Mouse (Mus musculus): ENCODE data around the gene Abcb8. TPM values are rescaled to one million over a fixed set of nuclear protein-coding genes. Genes with fewer than 3 reads are reported as not detected.

Gene Abcb8
- polyA plus RNA-seq, 1 experiment from 2014 or later = 34.1 TPM

DNA sequence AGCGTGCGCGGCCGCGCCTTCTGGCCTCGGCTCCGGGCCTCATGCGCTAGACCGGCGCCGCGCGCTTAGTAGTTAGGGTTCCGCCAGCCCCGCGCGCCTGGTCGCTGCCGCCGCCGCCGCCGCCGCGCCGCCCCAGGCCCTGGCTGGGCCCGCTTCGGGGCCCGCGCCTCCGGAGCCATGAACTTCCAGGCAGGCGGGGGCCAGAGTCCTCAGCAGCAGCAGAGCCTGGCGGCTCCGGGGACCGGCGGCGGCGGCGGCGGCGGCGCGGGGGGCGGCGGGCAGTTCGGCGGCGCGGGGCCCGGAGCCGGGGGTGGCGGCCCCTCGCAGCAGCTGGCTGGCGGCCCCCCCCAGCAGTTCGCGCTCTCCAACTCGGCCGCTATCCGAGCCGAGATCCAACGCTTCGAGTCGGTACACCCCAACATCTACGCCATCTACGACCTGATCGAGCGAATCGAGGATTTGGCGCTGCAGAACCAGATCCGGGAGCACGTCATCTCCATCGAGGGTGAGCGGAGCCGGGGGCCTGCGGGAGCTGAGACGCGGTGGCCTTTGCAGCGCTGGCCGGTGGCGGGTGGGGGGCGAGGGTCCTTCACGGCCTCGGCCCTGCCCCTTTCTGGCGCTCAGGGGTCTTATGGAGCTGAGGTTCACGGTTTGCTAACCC, 58.7 kb downstream of the Abcb8 start, which contains the start of gene Agap3:
TSS of gene Agap3 (plus strand) at position 148 of the 661 bp plus-strand sequence.
- WGBS = under 1% methylated on average over 40 of the region's 85 CpGs
- Histone ChIP-seq H3K9me3 (ENCODE audit: control insufficient read depth, low read length) (no peaks in the 10 kb centered on the region), H3K4me3 (ENCODE audit: low read depth, low read length) (peak within 1 kb of the TSS; percentile 98), H3K27ac (ENCODE audit: low read depth, low read length) (peak within 1 kb of the TSS; percentile 85), H3K4me2 (peak within 1 kb of the TSS; percentile 93), H3K27me3 (ENCODE audit: control insufficient read depth, insufficient read depth, low read length) (no peaks in the 10 kb centered on the region; the same call in 1 of the 2 replicates), H3K4me1 (ENCODE audit: control insufficient read depth, insufficient read depth, low read length) (peaks cover 41% of the 10 kb centered on the region), H3K9ac (ENCODE audit: low read length) (peak within 1 kb of the TSS; percentile 97), H3K36me3 (ENCODE audit: control insufficient read depth, insufficient read depth, low read length) (no peaks in the 10 kb centered on the region)
- peak; percentile 94 for DNase-seq (ENCODE audit: low spot score, missing footprints)
- ATAC-seq (ENCODE audit: low FRiP score) = peak; percentile 3; the same call in 1 of the 2 replicates

DNA sequence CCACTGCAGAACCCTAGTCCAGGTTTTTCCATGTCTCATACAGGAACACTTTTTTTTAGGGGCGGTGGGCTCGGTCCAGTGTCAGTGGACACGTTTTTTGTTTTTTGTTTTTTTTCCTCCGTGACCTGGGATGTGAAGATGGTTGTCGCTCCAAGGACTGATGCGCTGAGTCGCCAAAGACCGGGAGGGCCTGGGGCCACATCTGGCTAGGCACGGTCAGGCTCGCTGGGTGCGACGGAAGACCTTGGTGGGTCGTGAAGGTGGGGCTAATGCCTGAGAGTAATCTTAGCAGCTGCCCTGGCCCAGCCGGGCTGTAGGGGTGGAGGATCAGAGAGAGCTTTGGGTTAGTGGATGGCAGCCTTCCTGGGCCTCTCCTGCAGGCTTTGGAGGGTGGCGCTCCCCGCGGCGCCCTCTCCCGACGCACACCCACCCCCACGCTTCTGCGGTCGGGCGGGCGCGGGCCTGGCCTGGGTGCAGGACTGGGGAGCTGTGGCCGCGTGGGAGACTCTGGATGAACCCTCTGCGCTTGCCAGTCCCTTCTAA, 59.3 kb downstream of the Abcb8 start:
- Histone ChIP-seq H3K27me3 (ENCODE audit: control insufficient read depth, insufficient read depth, low read length) (no peaks in the 10 kb centered on the region; the same call in 1 of the 2 replicates), H3K4me2 (peak overlapping the region; percentile 93), H3K9me3 (ENCODE audit: control insufficient read depth, low read length) (no peaks in the 10 kb centered on the region), H3K4me1 (ENCODE audit: control insufficient read depth, insufficient read depth, low read length) (peaks cover 38% of the 10 kb centered on the region), H3K4me3 (ENCODE audit: low read depth, low read length) (peak overlapping the region; percentile 98), H3K27ac (ENCODE audit: low read depth, low read length) (peak overlapping the region; percentile 85), H3K36me3 (ENCODE audit: control insufficient read depth, insufficient read depth, low read length) (no peaks in the 10 kb centered on the region), H3K9ac (ENCODE audit: low read length) (peak overlapping the region; percentile 97)
- ATAC-seq (ENCODE audit: low FRiP score) (peak; percentile 20), DNase-seq (ENCODE audit: low spot score, missing footprints) (no peak)
- WGBS = 0% methylated on average over 28 of the region's 29 CpGs

DNA sequence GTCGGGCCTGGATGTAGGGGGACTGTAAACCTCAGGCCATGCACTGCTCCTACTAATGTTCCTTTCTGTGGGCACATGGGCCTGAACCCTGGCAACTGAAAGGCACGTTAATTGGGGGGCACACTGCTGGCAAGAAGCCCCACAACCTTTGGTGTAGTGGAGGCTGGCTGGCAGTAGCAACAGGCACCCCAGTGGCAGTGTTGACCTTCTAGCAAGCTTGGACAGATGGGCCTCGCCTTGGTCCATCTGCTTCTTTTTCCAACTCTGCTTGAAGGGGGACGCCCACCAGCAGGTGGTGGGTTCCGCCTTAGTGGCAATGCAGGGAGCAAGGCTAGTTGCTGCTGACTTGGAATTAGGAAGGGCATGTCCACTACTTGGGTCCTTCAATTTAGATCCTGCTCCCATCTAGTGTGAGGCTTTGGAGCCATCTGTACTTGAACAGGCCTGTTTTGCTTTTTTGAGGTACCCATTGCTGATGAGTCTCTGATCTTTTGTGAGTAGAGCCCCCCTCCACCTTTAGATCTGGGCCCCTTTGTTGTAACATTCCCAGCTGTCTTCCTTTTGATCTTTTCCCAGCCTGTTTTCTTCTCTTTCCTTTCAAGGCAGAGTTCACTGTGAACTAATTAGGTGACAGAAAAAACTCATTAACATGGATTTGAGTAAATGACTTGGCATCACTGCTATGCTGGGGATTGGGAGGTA, 60.0 kb downstream of the Abcb8 start:
- peak; percentile 2; the same call in 1 of the 2 replicates for ATAC-seq (ENCODE audit: low FRiP score)
- Histone ChIP-seq H3K9me3 (ENCODE audit: control insufficient read depth, low read length) (no peaks in the 10 kb centered on the region), H3K4me1 (ENCODE audit: control insufficient read depth, insufficient read depth, low read length) (peaks cover 34% of the 10 kb centered on the region), H3K9ac (ENCODE audit: low read length) (peak overlapping the region; percentile 97), H3K4me2 (peak overlapping the region; percentile 93), H3K36me3 (ENCODE audit: control insufficient read depth, insufficient read depth, low read length) (no peaks in the 10 kb centered on the region), H3K4me3 (ENCODE audit: low read depth, low read length) (peak overlapping the region; percentile 98), H3K27ac (ENCODE audit: low read depth, low read length) (peak overlapping the region; percentile 48), H3K27me3 (ENCODE audit: control insufficient read depth, insufficient read depth, low read length) (no peaks in the 10 kb centered on the region; the same call in 1 of the 2 replicates)
- WGBS = 4% methylated on average over 5 of the region's 5 CpGs
- DNase-seq (ENCODE audit: low spot score, missing footprints) = peak; percentile 91

- H3K4me3 ChIP-seq (ENCODE audit: low read depth, low read length) = peak overlapping the region; percentile 98
- no peaks in the 10 kb centered on the region for H3K36me3 ChIP-seq (ENCODE audit: control insufficient read depth, insufficient read depth, low read length)
- H3K9me3 ChIP-seq (ENCODE audit: control insufficient read depth, low read length) = no peaks in the 10 kb centered on the region
- H3K4me2 ChIP-seq = peak overlapping the region; percentile 93
- H3K9ac ChIP-seq (ENCODE audit: low read length) = peak overlapping the region; percentile 97
- H3K27me3 ChIP-seq (ENCODE audit: control insufficient read depth, insufficient read depth, low read length) = no peaks in the 10 kb centered on the region
- peaks cover 34% of the 10 kb centered on the region for H3K4me1 ChIP-seq (ENCODE audit: control insufficient read depth, insufficient read depth, low read length)
- no peak for ATAC-seq (ENCODE audit: low FRiP score)
- no peak for DNase-seq (ENCODE audit: low spot score, missing footprints)
- peak overlapping the region; percentile 48; the same call in 1 of the 2 replicates for H3K27ac ChIP-seq (ENCODE audit: low read depth, low read length)
- 25% methylated on average over 2 of the region's 2 CpGs for WGBS
These were observed 60.5 kb downstream of the Abcb8 start for GRCm38 (mm10) chr5:24453985-24454303.

DNA sequence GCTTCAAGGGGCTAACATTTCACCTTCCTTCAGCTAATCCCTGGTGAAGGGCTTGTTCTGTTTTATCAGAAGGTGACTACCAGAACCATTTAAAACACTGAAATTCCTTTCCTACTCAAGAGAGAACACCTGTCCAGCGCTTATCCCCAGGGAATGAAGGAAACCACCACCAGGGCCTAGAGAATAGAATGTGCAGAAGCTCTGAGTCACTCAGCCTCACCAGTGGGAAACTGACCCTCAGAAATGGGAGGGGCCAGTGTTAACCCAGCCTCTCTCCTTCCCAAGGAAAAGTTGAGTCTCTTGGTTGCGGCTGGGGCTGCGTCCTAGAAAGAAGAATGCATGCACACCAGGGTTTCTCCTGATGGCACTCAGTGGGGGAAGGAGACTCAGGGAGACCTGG, 61.6 kb downstream of the Abcb8 start:
- ATAC-seq (ENCODE audit: low FRiP score) (no peak), DNase-seq (ENCODE audit: low spot score, missing footprints) (no peak)
- Histone ChIP-seq H3K9me3 (ENCODE audit: control insufficient read depth, low read length) (no peaks in the 10 kb centered on the region), H3K27me3 (ENCODE audit: control insufficient read depth, insufficient read depth, low read length) (no peaks in the 10 kb centered on the region), H3K4me3 (ENCODE audit: low read depth, low read length) (no peak overlapping the region), H3K9ac (ENCODE audit: low read length) (peak overlapping the region; percentile 13; the same call in 1 of the 2 replicates), H3K27ac (ENCODE audit: low read depth, low read length) (no peak overlapping the region), H3K4me1 (ENCODE audit: control insufficient read depth, insufficient read depth, low read length) (peaks cover 34% of the 10 kb centered on the region), H3K36me3 (ENCODE audit: control insufficient read depth, insufficient read depth, low read length) (no peaks in the 10 kb centered on the region), H3K4me2 (0 out of 2 replicates have a peak overlapping the region, but pooled peaks have one; percentile 4)
- 66% methylated on average over 3 of the region's 3 CpGs for WGBS

DNA sequence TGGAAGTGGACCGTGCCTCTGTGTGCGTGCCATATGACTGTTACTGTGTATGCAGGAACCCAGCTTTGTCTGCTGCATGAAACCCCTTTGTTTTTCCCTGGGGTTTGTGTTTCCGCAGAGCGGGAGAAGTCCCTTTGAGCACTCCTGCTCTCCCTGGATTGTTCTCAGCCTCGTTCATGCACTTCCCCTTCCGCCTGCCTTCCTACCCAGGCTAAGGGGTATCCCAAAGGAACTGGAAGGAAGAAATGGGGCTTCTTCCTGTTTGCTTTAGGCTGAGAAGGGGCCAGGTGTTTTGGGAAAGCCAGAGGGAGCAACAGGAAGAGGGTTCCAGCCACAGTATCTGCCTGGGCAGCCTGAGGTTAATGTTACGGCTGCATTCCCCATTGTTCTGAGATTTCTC, 62.1 kb downstream of the Abcb8 start:
- no peaks in the 10 kb centered on the region for H3K9me3 ChIP-seq (ENCODE audit: control insufficient read depth, low read length)
- H3K27me3 ChIP-seq (ENCODE audit: control insufficient read depth, insufficient read depth, low read length) = no peaks in the 10 kb centered on the region
- no peak overlapping the region for H3K4me3 ChIP-seq (ENCODE audit: low read depth, low read length)
- DNase-seq (ENCODE audit: low spot score, missing footprints) (no peak), ATAC-seq (ENCODE audit: low FRiP score) (no peak)
- H3K4me2 ChIP-seq = 0 out of 2 replicates have a peak overlapping the region, but pooled peaks have one; percentile 8
- H3K4me1 ChIP-seq (ENCODE audit: control insufficient read depth, insufficient read depth, low read length) = peaks cover 34% of the 10 kb centered on the region
- peak overlapping the region; percentile 13; the same call in 1 of the 2 replicates for H3K9ac ChIP-seq (ENCODE audit: low read length)
- H3K27ac ChIP-seq (ENCODE audit: low read depth, low read length) = no peak overlapping the region
- 63% methylated on average over 7 of the region's 7 CpGs for WGBS
- no peaks in the 10 kb centered on the region for H3K36me3 ChIP-seq (ENCODE audit: control insufficient read depth, insufficient read depth, low read length)

Other genes with a start within 250 kb of the Abcb8 start
- gene Nupl2, start 228.7 kb upstream of the Abcb8 start, polyA plus RNA-seq (2014; fragmentation: Nextera tagmentation; extraction: Ambion mirVana) = 18.3 and 20.6 TPM in 2 replicates
- 12.5 and 16.2 TPM in 2 replicates for gene Kcnh2, start 42.1 kb upstream of the Abcb8 start, polyA plus RNA-seq (2014; fragmentation: Nextera tagmentation; extraction: Ambion mirVana)
- 4.9 and 5.5 TPM in 2 replicates for gene Nos3, start 28.9 kb upstream of the Abcb8 start, polyA plus RNA-seq (2014; fragmentation: Nextera tagmentation; extraction: Ambion mirVana)
- gene Atg9b, start 1.5 kb upstream of the Abcb8 start, polyA plus RNA-seq (2014; fragmentation: Nextera tagmentation; extraction: Ambion mirVana) = 0.40 and 0.66 TPM in 2 replicates
- gene Asic3, start 19.7 kb downstream of the Abcb8 start, polyA plus RNA-seq (2014; fragmentation: Nextera tagmentation; extraction: Ambion mirVana) = 0.30 TPM in 1 of 2 replicates, not detected in the other
- 52.8 and 58.1 TPM in 2 replicates for gene Cdk5, start 29.9 kb downstream of the Abcb8 start, polyA plus RNA-seq (2014; fragmentation: Nextera tagmentation; extraction: Ambion mirVana)
- gene Slc4a2, start 30.2 kb downstream of the Abcb8 start, polyA plus RNA-seq (2014; fragmentation: Nextera tagmentation; extraction: Ambion mirVana) = 16.7 and 21.5 TPM in 2 replicates
- gene Fastk, start 51.6 kb downstream of the Abcb8 start, polyA plus RNA-seq (2014; fragmentation: Nextera tagmentation; extraction: Ambion mirVana) = 79.3 and 84.6 TPM in 2 replicates
- gene Tmub1, start 54.2 kb downstream of the Abcb8 start, polyA plus RNA-seq (2014; fragmentation: Nextera tagmentation; extraction: Ambion mirVana) = 30.5 and 32.3 TPM in 2 replicates
- gene Agap3, start 58.5 kb downstream of the Abcb8 start, polyA plus RNA-seq (2014; fragmentation: Nextera tagmentation; extraction: Ambion mirVana) = 43.1 and 57.0 TPM in 2 replicates
- gene Gbx1, start 133.5 kb downstream of the Abcb8 start, polyA plus RNA-seq (2014; fragmentation: Nextera tagmentation; extraction: Ambion mirVana) = 0.15 TPM in 1 of 2 replicates, not detected in the other
- 0.25 TPM in 2 replicates for gene Asb10, start 147.3 kb downstream of the Abcb8 start, polyA plus RNA-seq (2014; fragmentation: Nextera tagmentation; extraction: Ambion mirVana)
- gene 4931409K22Rik, start 163.1 kb downstream of the Abcb8 start, polyA plus RNA-seq (2014; fragmentation: Nextera tagmentation; extraction: Ambion mirVana) = not detected in 2 replicates
- 143 and 147 TPM in 2 replicates for gene Abcf2, start 183.8 kb downstream of the Abcb8 start, polyA plus RNA-seq (2014; fragmentation: Nextera tagmentation; extraction: Ambion mirVana)
- 7.2 and 9.6 TPM in 2 replicates for gene Chpf2, start 193.1 kb downstream of the Abcb8 start, polyA plus RNA-seq (2014; fragmentation: Nextera tagmentation; extraction: Ambion mirVana)
- gene Smarcd3, start 230.7 kb downstream of the Abcb8 start, polyA plus RNA-seq (2014; fragmentation: Nextera tagmentation; extraction: Ambion mirVana) = 56.8 and 60.2 TPM in 2 replicates